Mouse (Mus musculus): ENCODE measurements around the gene Lyve1. TPM values are rescaled to one million over a fixed set of nuclear protein-coding genes. Genes with fewer than 3 reads are reported as not detected.

Lyve1 gene
- total RNA-seq, 2 experiments from 2014 or later = 1.3 to 2.5 TPM

- no peak for DNase-seq
These were observed 9.4 kb downstream of the Lyve1 start for GRCm38 (mm10) chr7:110853611-110854010.

GRCm38 (mm10) chr7:110851541-110852203 is 11.4 kb downstream of the Lyve1 start:
- DNase-seq = no peak

- DNase-seq = no peak
These were observed 14.7 kb downstream of the Lyve1 start for GRCm38 (mm10) chr7:110848371-110848770.

- DNase-seq = no peak
These were observed 15.7 kb downstream of the Lyve1 start for GRCm38 (mm10) chr7:110847321-110847720.

GRCm38 (mm10) chr7:110843916-110844874 is 18.8 kb downstream of the Lyve1 start, which contains the start of gene Rnf141:
Gene Rnf141, minus strand, starts transcription at chr7:110844457.
- DNase-seq = peak; percentile 92

GRCm38 (mm10) chr7:110840332-110840731 is 22.7 kb downstream of the Lyve1 start:
- DNase-seq = no peak

- no peak for DNase-seq
These were observed 28.5 kb downstream of the Lyve1 start for GRCm38 (mm10) chr7:110834522-110834921.

GRCm38 (mm10) chr7:110834018-110834417 is 29.0 kb downstream of the Lyve1 start:
- no peak for DNase-seq

- no peak for DNase-seq
These were observed 30.0 kb downstream of the Lyve1 start for GRCm38 (mm10) chr7:110833024-110833423.

- no peak for DNase-seq
These were observed 38.8 kb downstream of the Lyve1 start for GRCm38 (mm10) chr7:110823995-110824953.

- no peak for DNase-seq
These were observed 39.4 kb downstream of the Lyve1 start for GRCm38 (mm10) chr7:110823593-110823992.

GRCm38 (mm10) chr7:110823076-110823475 is 40.0 kb downstream of the Lyve1 start:
- no peak for DNase-seq

- DNase-seq = no peak
These were observed 41.0 kb downstream of the Lyve1 start for GRCm38 (mm10) chr7:110822055-110822454.

GRCm38 (mm10) chr7:110821653-110822052 is 41.4 kb downstream of the Lyve1 start:
- DNase-seq = no peak

- no peak for DNase-seq
These were observed 42.0 kb downstream of the Lyve1 start for GRCm38 (mm10) chr7:110821068-110821467.

GRCm38 (mm10) chr7:110818787-110819350 is 44.2 kb downstream of the Lyve1 start:
- no peak for DNase-seq

- no peak for DNase-seq
These were observed 44.8 kb downstream of the Lyve1 start for GRCm38 (mm10) chr7:110818206-110818605.

- DNase-seq = no peak
These were observed 47.0 kb downstream of the Lyve1 start for GRCm38 (mm10) chr7:110816037-110816436.

GRCm38 (mm10) chr7:110813983-110814382 is 49.1 kb downstream of the Lyve1 start:
- DNase-seq = no peak

- no peak for DNase-seq
These were observed 51.5 kb downstream of the Lyve1 start for GRCm38 (mm10) chr7:110811529-110811928.

- DNase-seq = no peak
These were observed 52.0 kb downstream of the Lyve1 start for GRCm38 (mm10) chr7:110810995-110811394.

Data from layer of hippocampus, postnatal 36 days (tissue).